In genomic region chr2:107175721-107176120, GRCm38 (mm10) we compare ENCODE assay signal across 10 mouse cellular contexts.
A peak's percentile ranks its signal among the peaks of the same experiment; 100 is the strongest.
DNase-seq lines count a peak whose midpoint lies in the region; ATAC-seq and TF ChIP-seq lines count a peak whose summit lies in the region.
"Had no signal": no experiment of that assay in that cellular context is flagged by ENCODE, and none has a peak within 500 bp of the region (broad histone marks: within the 10 kb centered on the region; RNA-seq: fewer than 3 reads in every experiment).

No protein-coding gene starts in this region.

- 45% methylated on average over 4 of the region's 4 CpGs for WGBS in hindbrain, embryonic 11.5 days
- 46% methylated on average over 4 of the region's 4 CpGs for WGBS in hindbrain, embryonic 13.5 days
- 61% methylated on average over 4 of the region's 4 CpGs for WGBS in midbrain, postnatal 0 days
- 52% methylated on average over 4 of the region's 4 CpGs for WGBS in midbrain, embryonic 15.5 days

- no peak overlapping the region for H3K9ac ChIP-seq in hindbrain, embryonic 11.5 days (ENCODE audit: low read depth, low read length)
- H3K9ac ChIP-seq in hindbrain, embryonic 13.5 days: no peak overlapping the region
- no peak overlapping the region for H3K9ac ChIP-seq in midbrain, postnatal 0 days (replicated peaks; ENCODE audit: low read length, poor library complexity, severe bottlenecking)
- H3K9ac ChIP-seq in midbrain, embryonic 15.5 days: no peak overlapping the region
- H3K9ac ChIP-seq: limb, embryonic 15.5 days had no signal

- H3K27me3 ChIP-seq in hindbrain, embryonic 11.5 days (ENCODE audit: control insufficient read depth, insufficient read depth, low read length): no peaks in the 10 kb centered on the region
- no peaks in the 10 kb centered on the region for H3K27me3 ChIP-seq in hindbrain, embryonic 13.5 days
- H3K27me3 ChIP-seq in midbrain, postnatal 0 days (ENCODE audit: insufficient read depth, low read length): no peaks in the 10 kb centered on the region
- no peaks in the 10 kb centered on the region for H3K27me3 ChIP-seq in midbrain, embryonic 15.5 days (replicated peaks)
- H3K27me3 ChIP-seq: limb, embryonic 15.5 days had no signal

- H3K4me3 ChIP-seq in hindbrain, embryonic 11.5 days (ENCODE audit: low read depth, low read length): no peak overlapping the region
- no peak overlapping the region for H3K4me3 ChIP-seq in hindbrain, embryonic 13.5 days
- H3K4me3 ChIP-seq in midbrain, postnatal 0 days (ENCODE audit: low read depth, low read length): no peak overlapping the region
- no peak overlapping the region for H3K4me3 ChIP-seq in midbrain, embryonic 15.5 days
- H3K4me3 ChIP-seq: forebrain, embryonic 10.5 days; limb, embryonic 15.5 days had no signal

- no peak overlapping the region for H3K27ac ChIP-seq in hindbrain, embryonic 11.5 days (ENCODE audit: low read depth, low read length)
- H3K27ac ChIP-seq in hindbrain, embryonic 13.5 days: no peak overlapping the region
- H3K27ac ChIP-seq in midbrain, postnatal 0 days (ENCODE audit: low read depth, low read length): no peak overlapping the region
- H3K27ac ChIP-seq in midbrain, embryonic 15.5 days: no peak overlapping the region
- H3K27ac ChIP-seq: forebrain, embryonic 10.5 days; limb, embryonic 15.5 days had no signal

- H3K4me2 ChIP-seq in hindbrain, embryonic 11.5 days (replicated peaks; ENCODE audit: low read depth, low read length): no peak overlapping the region
- no peak overlapping the region for H3K4me2 ChIP-seq in hindbrain, embryonic 13.5 days
- H3K4me2 ChIP-seq in midbrain, postnatal 0 days (ENCODE audit: low read depth, low read length, poor library complexity, severe bottlenecking): no peak overlapping the region
- no peak overlapping the region for H3K4me2 ChIP-seq in midbrain, embryonic 15.5 days
- H3K4me2 ChIP-seq: limb, embryonic 15.5 days had no signal

- no peaks in the 10 kb centered on the region for H3K36me3 ChIP-seq in hindbrain, embryonic 11.5 days (ENCODE audit: control insufficient read depth, insufficient read depth, low read length)
- H3K36me3 ChIP-seq in hindbrain, embryonic 13.5 days: no peaks in the 10 kb centered on the region
- no peaks in the 10 kb centered on the region for H3K36me3 ChIP-seq in midbrain, postnatal 0 days (ENCODE audit: insufficient read depth, low read length)
- H3K36me3 ChIP-seq in midbrain, embryonic 15.5 days (replicated peaks): no peaks in the 10 kb centered on the region
- H3K36me3 ChIP-seq: forebrain, embryonic 10.5 days; limb, embryonic 15.5 days had no signal

- no peaks in the 10 kb centered on the region for H3K4me1 ChIP-seq in hindbrain, embryonic 11.5 days (replicated peaks; ENCODE audit: control insufficient read depth, insufficient read depth, low read length)
- H3K4me1 ChIP-seq in hindbrain, embryonic 13.5 days (replicated peaks): no peaks in the 10 kb centered on the region
- no peaks in the 10 kb centered on the region for H3K4me1 ChIP-seq in midbrain, postnatal 0 days (ENCODE audit: insufficient read depth, low read length)
- no peaks in the 10 kb centered on the region for H3K4me1 ChIP-seq in midbrain, embryonic 15.5 days
- H3K4me1 ChIP-seq: forebrain, embryonic 10.5 days; limb, embryonic 15.5 days had no signal

- peak; percentile 44 for DNase-seq in hindbrain, embryonic 11.5 days (ENCODE audit: low spot score)
- DNase-seq in midbrain, postnatal 0 days (ENCODE audit: low spot score): no peak
- DNase-seq in adrenal gland, postnatal 10 days: peak; percentile 7
- DNase-seq in mesoderm, embryonic 11.5 days (ENCODE audit: low read depth, low spot score): peak; percentile 33

- no peak for ATAC-seq in hindbrain, embryonic 11.5 days (ENCODE audit: low FRiP score)
- no peak for ATAC-seq in hindbrain, embryonic 13.5 days (ENCODE audit: low FRiP score)
- no peak for ATAC-seq in midbrain, postnatal 0 days (ENCODE audit: low FRiP score)
- ATAC-seq in midbrain, embryonic 15.5 days (replicated peaks): no peak
- ATAC-seq in megakaryocyte, adult 5-6 weeks (ENCODE audit: poor library complexity, severe bottlenecking): no peak
- ATAC-seq in CD4-positive, CD25-positive, alpha-beta regulatory T cell, adult 4 months: no peak

- peak; percentile 20; the same call in 1 of the 2 replicates for TF ChIP-seq CTCF in midbrain, postnatal 0 days (IDR thresholded peaks at IDR 0.05)

- no peaks in the 10 kb centered on the region for H3K9me3 ChIP-seq in hindbrain, embryonic 11.5 days (ENCODE audit: control insufficient read depth, low read length)
- no peaks in the 10 kb centered on the region for H3K9me3 ChIP-seq in hindbrain, embryonic 13.5 days
- H3K9me3 ChIP-seq in midbrain, postnatal 0 days (ENCODE audit: low read length): no peaks in the 10 kb centered on the region
- no peaks in the 10 kb centered on the region for H3K9me3 ChIP-seq in midbrain, embryonic 15.5 days
- H3K9me3 ChIP-seq: forebrain, embryonic 10.5 days; limb, embryonic 15.5 days had no signal
